Mouse (Mus musculus): ENCODE data around the gene Tnni1.

- TF ChIP-seq CTCF (IDR thresholded peaks at IDR 0.05; ENCODE audit: extremely low read depth, insufficient read depth, insufficient read length, insufficient replicate concordance) = no peak
- no peak for TF ChIP-seq POLR2A (IDR thresholded peaks at IDR 0.05; ENCODE audit: low read depth, low read length)
Measured at GRCm38 (mm10) chr1:135757287-135757686, 21.9 kb upstream of the Tnni1 start.
